Mouse (Mus musculus) kidney, postnatal 0 days (tissue): ENCODE results near the gene Gnmt. TPM values are rescaled to one million over a fixed set of nuclear protein-coding genes. Genes with fewer than 3 reads are reported as not detected.
A peak's percentile ranks its signal among the peaks of the same experiment; 100 is the strongest.
"Not testable (repeated sequence)": the region's sequence is repeated elsewhere in the genome, so short reads cannot be mapped to it uniquely, and the experiment has no call there.

ENCODE experiments used
- ATAC-seq: fragments of 200-750 bp; cut with Nextera tagmentation; replicated peaks from 2 replicates; pipeline ENCODE4 v1.8.0; 2017; ENCODE audit warnings: low read depth, moderate number of reproducible peaks, moderate TSS enrichment, moderate library complexity; ENCODE audit not compliant: low FRiP score
- DNase-seq: peaks from one replicate; pipeline ENCODE4 v3.0.0-alpha.2; 2016; ENCODE audit warnings: low spot score
- H3K27ac ChIP-seq: fragments of 300-500 bp; sonication (generic); 2 replicates; pipeline ENCODE4 v1.5.1; 2014; ENCODE audit warnings: mild to moderate bottlenecking
- H3K27me3 ChIP-seq: fragments of 300-500 bp; sonication (generic); 2 replicates; pipeline ENCODE4 v1.6.1; 2014; ENCODE audit warnings: low read length, mixed read lengths; ENCODE audit not compliant: insufficient read depth
- H3K36me3 ChIP-seq: fragments of 300-500 bp; sonication (generic); 2 replicates; pipeline ENCODE4 v1.6.1; 2014; ENCODE audit warnings: low read length, mixed read lengths; ENCODE audit not compliant: insufficient read depth
- H3K4me1 ChIP-seq: fragments of 300-500 bp; sonication (generic); replicated peaks from 2 replicates; pipeline ENCODE4 v1.6.1; 2014; ENCODE audit warnings: antibody characterized with exemption, low read length, mixed read lengths; ENCODE audit not compliant: insufficient read depth
- H3K4me2 ChIP-seq: fragments of 300-500 bp; sonication (generic); 2 replicates; pipeline ENCODE4 v1.6.1; 2014; ENCODE audit warnings: mild to moderate bottlenecking, low read length, moderate library complexity, mixed read lengths
- H3K4me3 ChIP-seq: fragments of 300-500 bp; sonication (generic); replicated peaks from 2 replicates; pipeline ENCODE4 v1.5.1; 2014; ENCODE audit warnings: low read depth, low read length
- H3K9ac ChIP-seq: fragments of 300-500 bp; sonication (generic); 2 replicates; pipeline ENCODE4 v1.6.1; 2014; ENCODE audit warnings: low read depth, low read length
- H3K9me3 ChIP-seq: fragments of 300-500 bp; sonication (generic); replicated peaks from 2 replicates; pipeline ENCODE4 v1.6.1; 2016; ENCODE audit warnings: low read length, inconsistent platforms, mixed read lengths
- CTCF ChIP-seq: IDR thresholded peaks from 2 replicates; pipeline ENCODE4 v1.5.1; 2016; ENCODE audit warnings: antibody characterized with exemption, low read depth, mild to moderate bottlenecking, moderate library complexity
- WGBS: fragments of 180-500 bp; shearing (Covaris S2); extraction: QIAGEN DNeasy Blood & Tissue Kit; methylation state at CpG from one replicate; pipeline ENCODE4 v1.1.7; 2014; 5-methylcytosine and 5-hydroxymethylcytosine counted together
- polyA plus RNA-seq: library from polyadenylated mRNA; unstranded; fragments of >200 nt; fragmentation: Nextera tagmentation; extraction: Ambion mirVana; gene quantifications from 2 replicates; pipeline ENCODE4 v1.2.1, GENCODE M21; 2015

Gnmt gene
- polyA plus RNA-seq, 1 experiment from 2014 or later, result 9.0 TPM

DNA sequence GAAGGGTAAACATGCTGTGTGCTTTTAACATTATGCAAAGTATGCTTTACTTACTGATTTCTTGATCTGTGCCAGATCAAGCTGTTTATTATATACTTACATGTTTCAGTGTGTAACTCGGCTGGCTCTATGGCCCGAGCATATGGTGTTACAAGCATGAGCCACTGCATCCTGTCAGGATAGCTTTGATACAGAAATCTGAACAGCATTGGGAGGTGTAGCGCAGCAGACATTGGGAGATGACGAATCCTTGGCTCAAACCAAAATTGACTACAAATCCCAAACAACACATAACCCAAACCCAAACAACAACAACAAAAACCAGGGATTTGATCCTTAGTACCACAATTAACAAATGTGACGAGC, 43.1 kb upstream of the Gnmt start:
- DNase-seq (no peak), ATAC-seq (no peak)
- Histone ChIP-seq H3K27ac (peak overlapping the region; percentile 86), H3K4me1 (no peaks in the 10 kb centered on the region), H3K9me3 (no peaks in the 10 kb centered on the region), H3K4me3 (peak overlapping the region; percentile 85), H3K27me3 (no peaks in the 10 kb centered on the region), H3K9ac (peak overlapping the region; percentile 73; the same call in 1 of the 2 replicates), H3K36me3 (0 out of 2 replicates have a peak, but pooled peaks cover 17% of the 10 kb centered on the region), H3K4me2 (peak overlapping the region; percentile 90)
- no peak for TF ChIP-seq CTCF
- 4% methylated on average over 5 of the region's 5 CpGs for WGBS

DNA sequence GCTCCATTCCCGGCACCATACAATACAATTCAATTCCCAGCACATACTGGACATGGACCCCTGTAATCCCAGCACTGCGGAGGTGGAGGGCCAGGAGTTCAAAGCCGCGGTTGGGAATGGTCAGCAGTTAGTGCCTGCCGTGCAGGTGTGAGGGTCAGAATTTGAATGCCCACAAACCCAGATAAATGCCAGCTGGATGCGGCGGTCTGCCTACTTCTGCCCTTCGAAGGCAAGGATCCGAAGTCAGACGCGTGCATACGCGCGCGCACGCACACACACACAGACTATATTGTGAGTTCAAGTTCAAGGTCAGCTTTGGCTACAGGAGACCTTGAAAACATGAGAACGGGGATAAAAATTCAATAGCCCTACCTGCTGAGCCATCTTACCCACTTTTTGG, 42.6 kb upstream of the Gnmt start:
- Histone ChIP-seq H3K4me3 (peak overlapping the region; percentile 85; the same call in 1 of the 2 replicates), H3K27ac (peak overlapping the region; percentile 86), H3K9me3 (no peaks in the 10 kb centered on the region), H3K4me1 (no peaks in the 10 kb centered on the region), H3K9ac (peak overlapping the region; percentile 73; the same call in 1 of the 2 replicates), H3K4me2 (peak overlapping the region; percentile 90), H3K27me3 (no peaks in the 10 kb centered on the region), H3K36me3 (0 out of 2 replicates have a peak, but pooled peaks cover 17% of the 10 kb centered on the region)
- TF ChIP-seq CTCF, result no peak
- 64% methylated on average over 17 of the region's 17 CpGs for WGBS
- no peak for DNase-seq
- no peak for ATAC-seq

DNA sequence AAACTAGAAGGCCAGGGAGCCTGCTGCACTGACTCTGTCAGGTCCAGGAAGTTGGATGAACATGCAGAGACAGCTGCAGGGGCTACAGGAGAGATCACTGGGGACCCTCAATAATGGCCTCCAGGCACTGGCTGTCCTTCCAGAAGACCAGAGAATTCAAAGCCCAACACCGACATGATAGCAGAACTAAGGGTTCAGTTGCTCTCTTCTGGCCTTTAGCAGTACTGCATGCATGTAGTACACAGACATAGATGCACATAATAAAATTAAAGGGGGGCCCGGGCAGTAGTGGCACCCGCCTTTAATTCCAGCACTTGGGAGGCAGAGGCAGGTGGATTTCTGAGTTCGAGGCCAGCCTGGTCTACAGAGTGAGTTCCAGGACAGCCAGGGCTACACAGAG, 42.1 kb upstream of the Gnmt start:
- 87% methylated on average over 4 of the region's 4 CpGs for WGBS
- Histone ChIP-seq H3K9ac (no peak overlapping the region), H3K4me3 (no peak overlapping the region), H3K4me2 (no peak overlapping the region), H3K27ac (no peak overlapping the region), H3K4me1 (no peaks in the 10 kb centered on the region), H3K27me3 (no peaks in the 10 kb centered on the region), H3K9me3 (no peaks in the 10 kb centered on the region), H3K36me3 (0 out of 2 replicates have a peak, but pooled peaks cover 14% of the 10 kb centered on the region)
- ATAC-seq (no peak), DNase-seq (peak; percentile 24)
- peak; percentile 49; the same call in 1 of the 2 replicates for TF ChIP-seq CTCF

DNA sequence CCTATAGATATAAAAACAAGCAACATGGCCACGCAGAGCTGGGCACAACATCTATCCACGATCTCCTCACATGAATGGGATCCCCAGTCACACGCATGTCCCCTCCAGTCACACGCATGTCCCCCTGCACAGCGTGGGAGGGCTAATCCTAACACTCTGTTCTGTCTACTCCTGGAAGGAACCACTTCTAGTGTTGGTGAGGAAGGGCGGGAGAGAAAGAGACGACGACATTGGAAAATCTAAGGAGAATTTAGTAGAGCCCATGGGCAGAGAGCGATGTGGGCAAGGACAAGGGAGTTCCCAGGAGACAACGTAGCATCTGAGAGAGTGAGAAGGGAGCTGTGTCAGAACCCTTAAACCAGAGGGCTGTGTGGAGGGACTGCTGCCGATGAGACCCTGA, 41.6 kb upstream of the Gnmt start:
- H3K36me3 ChIP-seq, result 0 out of 2 replicates have a peak, but pooled peaks cover 10% of the 10 kb centered on the region
- H3K27me3 ChIP-seq, result no peaks in the 10 kb centered on the region
- H3K9me3 ChIP-seq, result no peaks in the 10 kb centered on the region
- no peaks in the 10 kb centered on the region for H3K4me1 ChIP-seq
- H3K4me2 ChIP-seq, result no peak overlapping the region
- no peak for DNase-seq
- H3K9ac ChIP-seq, result no peak overlapping the region
- no peak overlapping the region for H3K27ac ChIP-seq
- 92% methylated on average over 11 of the region's 11 CpGs for WGBS
- ATAC-seq, result no peak
- no peak for TF ChIP-seq CTCF
- no peak overlapping the region for H3K4me3 ChIP-seq

DNA sequence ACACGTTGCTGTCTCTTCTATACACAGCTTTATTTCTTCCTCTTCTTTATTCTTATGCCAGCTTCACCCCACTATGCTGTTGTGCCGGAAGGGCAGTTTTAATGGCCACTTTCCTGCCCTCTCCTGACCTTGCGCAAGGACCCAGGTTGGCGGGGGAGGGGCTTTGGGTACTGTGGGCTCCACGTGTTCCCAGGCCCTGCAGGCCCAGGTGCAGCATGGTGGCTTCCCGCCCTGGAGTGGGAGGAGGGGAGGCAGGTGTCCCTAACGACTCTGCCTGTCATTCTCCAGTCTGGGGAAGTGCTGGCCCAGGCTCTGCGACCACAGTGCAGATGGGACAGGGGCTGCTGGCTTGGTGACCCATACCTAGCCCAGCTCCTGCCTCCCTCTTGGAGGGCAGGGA, 38.9 kb upstream of the Gnmt start:
- H3K4me2 ChIP-seq, result no peak overlapping the region
- H3K27ac ChIP-seq, result no peak overlapping the region
- no peaks in the 10 kb centered on the region for H3K4me1 ChIP-seq
- 37% methylated on average over 8 of the region's 8 CpGs for WGBS
- H3K36me3 ChIP-seq, result no peaks in the 10 kb centered on the region
- no peak for TF ChIP-seq CTCF
- ATAC-seq (no peak), DNase-seq (no peak)
- no peak overlapping the region for H3K4me3 ChIP-seq
- H3K9ac ChIP-seq, result no peak overlapping the region
- H3K27me3 ChIP-seq, result no peaks in the 10 kb centered on the region
- H3K9me3 ChIP-seq, result no peaks in the 10 kb centered on the region

DNA sequence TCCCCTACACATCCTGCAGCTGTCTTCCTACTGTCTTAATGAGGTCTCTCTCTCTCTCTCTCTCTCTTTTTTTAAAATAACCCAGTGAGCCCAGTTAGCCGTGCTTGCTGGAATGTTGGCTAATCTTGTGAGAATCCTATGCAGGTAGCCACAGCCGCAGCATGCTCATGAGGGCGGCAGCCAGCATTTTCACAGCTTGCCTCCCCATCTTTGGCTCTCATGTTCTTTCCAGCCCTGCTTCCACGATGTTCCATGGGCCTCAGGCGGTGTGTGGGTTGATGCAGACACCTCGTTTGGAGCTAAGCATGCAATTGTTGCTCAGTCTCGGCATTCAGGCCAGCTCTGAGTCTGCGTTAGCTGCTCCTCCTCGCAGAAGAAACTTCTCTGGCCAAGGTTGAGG, 35.9 kb upstream of the Gnmt start:
- not testable (repeated sequence) for H3K4me1 ChIP-seq, DNase-seq, H3K4me3 ChIP-seq, H3K36me3 ChIP-seq, ATAC-seq, H3K27me3 ChIP-seq, H3K4me2 ChIP-seq, H3K9me3 ChIP-seq, H3K27ac ChIP-seq, H3K9ac ChIP-seq
- 69% methylated on average over 9 of the region's 9 CpGs for WGBS

DNA sequence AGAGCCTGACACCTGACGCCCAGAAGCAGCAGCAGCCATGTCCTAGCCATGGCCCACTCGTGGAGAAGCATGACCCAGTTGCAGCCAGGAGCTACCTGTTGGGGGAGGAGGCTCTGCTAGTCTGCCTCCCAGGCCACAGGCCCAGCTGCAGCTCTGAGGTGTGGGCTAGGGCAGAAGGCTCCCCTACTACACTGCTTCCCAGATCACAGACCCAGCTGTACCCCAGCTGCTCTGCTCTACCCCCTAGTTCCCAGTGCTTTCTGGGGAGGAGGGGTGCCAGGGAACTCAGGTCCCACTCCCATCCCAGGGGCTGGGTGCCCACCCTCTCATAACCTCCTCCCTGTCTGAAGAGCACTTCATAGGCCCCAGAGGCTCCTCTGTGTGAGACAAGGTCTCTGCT, 34.6 kb upstream of the Gnmt start, which contains the start of gene Ptcra:
Gene Ptcra (minus strand): TSS at position 169 of the 400 bp plus-strand sequence.
- TF ChIP-seq CTCF, result no peak
- no peak within 1 kb of the TSS for H3K9ac ChIP-seq
- DNase-seq, result no peak
- H3K4me2 ChIP-seq, result no peak within 1 kb of the TSS
- no peaks in the 10 kb centered on the region for H3K27me3 ChIP-seq
- no peak within 1 kb of the TSS for H3K4me3 ChIP-seq
- no peaks in the 10 kb centered on the region for H3K4me1 ChIP-seq
- 62% methylated on average over 2 of the region's 2 CpGs for WGBS
- no peak within 1 kb of the TSS for H3K27ac ChIP-seq
- no peak for ATAC-seq
- H3K36me3 ChIP-seq, result no peaks in the 10 kb centered on the region
- no peaks in the 10 kb centered on the region for H3K9me3 ChIP-seq
